Mouse (Mus musculus) neural tube, embryonic 13.5 days (tissue): ENCODE results near the gene Mdm2. TPM values are rescaled to one million over a fixed set of nuclear protein-coding genes. Genes with fewer than 3 reads are reported as not detected.

Experiments used
- ATAC-seq: fragments of 200-750 bp; cut with Nextera tagmentation; 2 replicates; pipeline ENCODE4 v1.8.0; 2017; ENCODE audit warnings: low read depth, mild to moderate bottlenecking, moderate TSS enrichment, moderate library complexity
- H3K27ac ChIP-seq: fragments of 300-500 bp; sonication (generic); replicated peaks from 2 replicates; pipeline ENCODE4 v1.5.1; 2015; ENCODE audit warnings: moderate library complexity, mild to moderate bottlenecking, inconsistent platforms
- H3K27me3 ChIP-seq: fragments of 300-500 bp; sonication (generic); 2 replicates; pipeline ENCODE4 v1.6.1; 2015; ENCODE audit warnings: mild to moderate bottlenecking, inconsistent platforms
- H3K36me3 ChIP-seq: fragments of 300-500 bp; sonication (generic); 2 replicates; pipeline ENCODE4 v1.6.1; 2015; ENCODE audit warnings: mild to moderate bottlenecking, inconsistent platforms
- H3K4me1 ChIP-seq: fragments of 300-500 bp; sonication (generic); replicated peaks from 2 replicates; pipeline ENCODE4 v1.6.1; 2015; ENCODE audit warnings: inconsistent platforms
- H3K4me2 ChIP-seq: fragments of 300-500 bp; sonication (generic); 2 replicates; pipeline ENCODE4 v1.6.1; 2015; ENCODE audit warnings: inconsistent platforms, mild to moderate bottlenecking, moderate library complexity
- H3K4me3 ChIP-seq: fragments of 300-500 bp; sonication (generic); 2 replicates; pipeline ENCODE4 v1.5.1; 2015; ENCODE audit warnings: mild to moderate bottlenecking, inconsistent platforms
- H3K9ac ChIP-seq: fragments of 300-500 bp; sonication (generic); 2 replicates; pipeline ENCODE4 v1.6.1; 2015; ENCODE audit warnings: moderate library complexity, mild to moderate bottlenecking, inconsistent platforms
- H3K9me3 ChIP-seq: fragments of 300-500 bp; sonication (generic); 2 replicates; pipeline ENCODE4 v1.6.1; 2016; ENCODE audit warnings: inconsistent platforms
- WGBS: fragments of 180-500 bp; shearing (Covaris S2); methylation state at CpG from one replicate; pipeline ENCODE4 v1.1.7; 2015; 5-methylcytosine and 5-hydroxymethylcytosine counted together
- polyA plus RNA-seq: library from polyadenylated mRNA; unstranded; fragments of >200 nt; fragmentation: Nextera tagmentation; extraction: Ambion mirVana; gene quantifications from 2 replicates; pipeline ENCODE4 v1.2.1, GENCODE M21; 2015

Mdm2 gene
- polyA plus RNA-seq, 1 experiment from 2014 or later, result 52.5 TPM

- H3K9ac ChIP-seq, result no peak overlapping the region
- no peak overlapping the region for H3K4me3 ChIP-seq
- WGBS, result 61% methylated on average over 21 of the region's 21 CpGs
- no peak for ATAC-seq
- H3K4me2 ChIP-seq, result no peak overlapping the region
- 0 out of 2 replicates have a peak, but pooled peaks cover 9% of the 10 kb centered on the region for H3K4me1 ChIP-seq
- no peaks in the 10 kb centered on the region for H3K9me3 ChIP-seq
- no peak overlapping the region for H3K27ac ChIP-seq
- H3K36me3 ChIP-seq, result no peaks in the 10 kb centered on the region
- H3K27me3 ChIP-seq, result no peaks in the 10 kb centered on the region
Measured at GRCm38 (mm10) chr10:117639899-117640594, 70.5 kb downstream of the Mdm2 start.

- Histone ChIP-seq H3K4me2 (no peak overlapping the region), H3K9me3 (no peaks in the 10 kb centered on the region), H3K27ac (no peak overlapping the region), H3K27me3 (no peaks in the 10 kb centered on the region), H3K36me3 (no peaks in the 10 kb centered on the region), H3K9ac (no peak overlapping the region), H3K4me1 (0 out of 2 replicates have a peak, but pooled peaks cover 6% of the 10 kb centered on the region), H3K4me3 (no peak overlapping the region)
- 94% methylated on average over 8 of the region's 8 CpGs for WGBS
- no peak for ATAC-seq
Measured at GRCm38 (mm10) chr10:117639221-117639599, 71.3 kb downstream of the Mdm2 start.

Other genes with a start within 250 kb of the Mdm2 start
- 6.2 and 6.9 TPM in 2 replicates for gene Cpm, start 81.3 kb downstream of the Mdm2 start, polyA plus RNA-seq
- 30.6 and 32.0 TPM in 2 replicates for gene Slc35e3, start 35.6 kb upstream of the Mdm2 start, polyA plus RNA-seq
- gene Nup107, start 81.9 kb upstream of the Mdm2 start, polyA plus RNA-seq, result 36.3 and 42.7 TPM in 2 replicates
- gene Rap1b, start 135.3 kb upstream of the Mdm2 start, polyA plus RNA-seq, result 165 and 177 TPM in 2 replicates